Mouse (Mus musculus): ENCODE measurements at regions not wholly inside any gene's neighbourhood (a gene's known extent, or its start where the extent isn't known, plus 50 kb on each side); places are given as distances from the start of the nearest gene placed in this dataset.

- no peak for DNase-seq
These were observed 948.3 kb downstream of the 1190002N15Rik start for GRCm38 (mm10) chr9:93589581-93589980.

GRCm38 (mm10) chr9:93587964-93588363, 949.9 kb downstream of the 1190002N15Rik start:
- DNase-seq: no peak

- DNase-seq: no peak
These were observed 951.0 kb downstream of the 1190002N15Rik start for GRCm38 (mm10) chr9:93586871-93587270.

- peak; percentile 2 to 12 for DNase-seq
These were observed 953.3 kb downstream of the 1190002N15Rik start for GRCm38 (mm10) chr9:93584591-93584990.
